Mouse (Mus musculus): ENCODE measurements at regions not wholly inside any gene's neighbourhood (a gene's known extent, or its start where the extent isn't known, plus 50 kb on each side); places are given as distances from the start of the nearest gene placed in this dataset.

GRCm38 (mm10) chr8:30940901-30941300 is 2487.6 kb upstream of the 5930422O12Rik start:
- no peaks in the 10 kb centered on the region for H3K4me1 ChIP-seq (replicated peaks; ENCODE audit: control insufficient read depth, insufficient read depth)
- no peaks in the 10 kb centered on the region for H3K27me3 ChIP-seq (ENCODE audit: control insufficient read depth, insufficient read depth, low read length)
- no peak overlapping the region for H3K4me2 ChIP-seq (replicated peaks; ENCODE audit: low read depth)
- DNase-seq (ENCODE audit: low spot score): no peak
- H3K36me3 ChIP-seq (ENCODE audit: control insufficient read depth, insufficient read depth, low read length): no peaks in the 10 kb centered on the region
- WGBS: 35% methylated on average over 4 of the region's 4 CpGs
- no peak overlapping the region for H3K9ac ChIP-seq (ENCODE audit: low read length)
- no peak overlapping the region for H3K27ac ChIP-seq (replicated peaks)
- no peaks in the 10 kb centered on the region for H3K9me3 ChIP-seq (ENCODE audit: control insufficient read depth, low read length)
- no peak overlapping the region for H3K4me3 ChIP-seq (ENCODE audit: low read depth, low read length)
- no peak for ATAC-seq (ENCODE audit: low FRiP score, low TSS enrichment)
- TF ChIP-seq EP300 (optimal IDR thresholded peaks at IDR 0.05) (no peak), CTCF (IDR thresholded peaks at IDR 0.05; ENCODE audit: low read depth) (no peak)

GRCm38 (mm10) chr8:30941511-30942175 is 2486.9 kb upstream of the 5930422O12Rik start:
- H3K4me1 ChIP-seq (replicated peaks; ENCODE audit: control insufficient read depth, insufficient read depth): no peaks in the 10 kb centered on the region
- no peak overlapping the region for H3K4me2 ChIP-seq (replicated peaks; ENCODE audit: low read depth)
- H3K36me3 ChIP-seq (ENCODE audit: control insufficient read depth, insufficient read depth, low read length): no peaks in the 10 kb centered on the region
- no peak overlapping the region for H3K9ac ChIP-seq (ENCODE audit: low read length)
- 70% methylated on average over 11 of the region's 11 CpGs for WGBS
- ATAC-seq (ENCODE audit: low FRiP score, low TSS enrichment) (no peak), DNase-seq (ENCODE audit: low spot score) (no peak)
- H3K9me3 ChIP-seq (ENCODE audit: control insufficient read depth, low read length): no peaks in the 10 kb centered on the region
- H3K27me3 ChIP-seq (ENCODE audit: control insufficient read depth, insufficient read depth, low read length): no peaks in the 10 kb centered on the region
- TF ChIP-seq EP300 (optimal IDR thresholded peaks at IDR 0.05): no peak
- no peak for TF ChIP-seq CTCF (IDR thresholded peaks at IDR 0.05; ENCODE audit: low read depth)
- H3K27ac ChIP-seq (replicated peaks): no peak overlapping the region
- H3K4me3 ChIP-seq (ENCODE audit: low read depth, low read length): no peak overlapping the region

DNA sequence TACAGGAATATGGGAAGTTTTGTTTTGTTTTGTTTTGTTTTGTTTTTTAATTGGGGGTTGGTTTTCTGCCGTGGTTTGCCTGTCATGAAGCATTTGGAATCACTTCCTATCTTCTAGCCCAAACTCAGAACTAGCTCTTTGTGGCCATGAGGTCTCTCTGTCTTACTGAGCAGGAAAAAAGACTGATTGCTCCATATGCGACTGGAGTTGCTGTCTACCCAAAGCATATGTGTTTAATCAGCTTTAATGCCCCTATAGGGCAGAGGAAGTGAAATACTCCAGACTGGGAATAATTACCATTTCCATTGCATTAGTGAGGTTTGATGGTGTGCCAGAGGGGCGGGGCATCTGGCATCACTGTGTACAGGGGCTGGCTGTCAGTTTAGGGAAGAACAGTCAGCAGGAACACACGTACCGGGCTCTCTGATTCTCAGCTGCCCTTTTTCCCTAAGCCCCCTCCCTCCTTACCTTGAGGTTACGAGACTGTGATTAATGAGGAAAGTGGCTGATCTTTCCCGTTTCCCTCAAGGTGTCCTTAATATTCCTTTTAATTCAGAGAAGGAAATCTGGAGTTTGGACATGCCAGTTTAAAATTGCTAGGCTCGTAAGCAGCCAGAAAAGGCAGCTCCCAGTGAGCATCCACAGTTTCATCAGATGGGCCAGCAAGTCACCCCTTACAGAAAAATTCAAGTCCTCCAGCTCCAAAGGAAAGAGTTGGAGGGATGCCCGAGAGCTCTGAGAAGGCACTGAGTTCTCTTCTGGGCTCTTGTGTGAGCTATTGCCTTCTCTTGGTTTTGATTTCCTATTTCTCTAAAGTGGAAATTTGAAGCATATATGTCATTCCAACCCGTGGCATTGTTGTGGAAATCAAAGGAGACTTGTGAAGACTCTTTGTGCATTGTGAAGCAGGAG is 2482.1 kb upstream of the 5930422O12Rik start:
- ATAC-seq (ENCODE audit: low FRiP score, low TSS enrichment) (no peak), DNase-seq (ENCODE audit: low spot score) (no peak)
- H3K27ac ChIP-seq (replicated peaks): no peak overlapping the region
- no peaks in the 10 kb centered on the region for H3K9me3 ChIP-seq (ENCODE audit: control insufficient read depth, low read length)
- H3K4me3 ChIP-seq (ENCODE audit: low read depth, low read length): no peak overlapping the region
- H3K27me3 ChIP-seq (ENCODE audit: control insufficient read depth, insufficient read depth, low read length): no peaks in the 10 kb centered on the region
- H3K9ac ChIP-seq (ENCODE audit: low read length): no peak overlapping the region
- H3K4me2 ChIP-seq (replicated peaks; ENCODE audit: low read depth): no peak overlapping the region
- no peak for TF ChIP-seq EP300 (optimal IDR thresholded peaks at IDR 0.05)
- no peak for TF ChIP-seq CTCF (IDR thresholded peaks at IDR 0.05; ENCODE audit: low read depth)
- no peaks in the 10 kb centered on the region for H3K36me3 ChIP-seq (ENCODE audit: control insufficient read depth, insufficient read depth, low read length)
- 60% methylated on average over 10 of the region's 10 CpGs for WGBS
- H3K4me1 ChIP-seq (replicated peaks; ENCODE audit: control insufficient read depth, insufficient read depth): no peaks in the 10 kb centered on the region

GRCm38 (mm10) chr8:30952818-30953217 is 2475.7 kb upstream of the 5930422O12Rik start:
- no peaks in the 10 kb centered on the region for H3K9me3 ChIP-seq (ENCODE audit: control insufficient read depth, low read length)
- no peak for ATAC-seq (ENCODE audit: low FRiP score, low TSS enrichment)
- no peak overlapping the region for H3K4me3 ChIP-seq (ENCODE audit: low read depth, low read length)
- TF ChIP-seq EP300 (optimal IDR thresholded peaks at IDR 0.05) (no peak), CTCF (IDR thresholded peaks at IDR 0.05; ENCODE audit: low read depth) (no peak)
- H3K4me1 ChIP-seq (replicated peaks; ENCODE audit: control insufficient read depth, insufficient read depth): no peaks in the 10 kb centered on the region
- H3K9ac ChIP-seq (ENCODE audit: low read length): no peak overlapping the region
- no peaks in the 10 kb centered on the region for H3K36me3 ChIP-seq (ENCODE audit: control insufficient read depth, insufficient read depth, low read length)
- no peak for DNase-seq (ENCODE audit: low spot score)
- no peaks in the 10 kb centered on the region for H3K27me3 ChIP-seq (ENCODE audit: control insufficient read depth, insufficient read depth, low read length)
- no peak overlapping the region for H3K4me2 ChIP-seq (replicated peaks; ENCODE audit: low read depth)
- H3K27ac ChIP-seq (replicated peaks): no peak overlapping the region

DNA sequence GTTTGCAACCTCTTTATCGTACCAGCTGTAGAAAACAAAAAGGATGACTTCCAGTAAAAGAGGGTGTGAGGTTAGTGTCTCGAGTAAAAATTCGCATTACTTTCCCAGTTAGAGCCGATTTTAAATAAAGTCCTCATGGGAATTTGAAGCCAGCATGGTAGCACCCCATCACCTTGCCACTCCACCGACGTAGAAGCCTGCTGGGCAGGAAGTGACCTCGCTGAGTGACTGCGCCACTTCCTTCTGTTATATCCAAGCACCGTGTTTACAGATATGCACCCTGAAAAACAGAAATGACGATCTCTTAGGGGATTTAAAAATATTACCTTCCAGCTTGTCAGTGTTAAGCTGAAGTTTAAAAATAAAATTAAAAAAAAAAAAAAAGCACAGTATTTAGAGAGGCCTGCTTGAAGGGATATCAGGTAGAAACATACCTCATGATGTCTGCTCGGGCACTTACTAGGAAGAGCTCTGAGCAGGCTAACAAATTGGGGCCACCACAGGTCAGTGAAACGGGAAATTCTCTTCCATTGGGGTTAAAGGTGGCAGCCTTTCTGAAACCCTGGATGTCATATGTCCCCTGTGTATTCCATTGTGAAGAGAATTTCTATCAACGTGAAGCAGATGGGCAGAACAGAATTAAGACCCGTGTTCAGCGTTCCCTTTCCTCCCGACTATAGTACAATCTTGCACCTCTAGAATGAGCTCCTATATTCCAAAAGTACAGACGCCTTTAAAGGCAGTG is 2468.9 kb upstream of the 5930422O12Rik start:
- no peaks in the 10 kb centered on the region for H3K4me1 ChIP-seq (replicated peaks; ENCODE audit: control insufficient read depth, insufficient read depth)
- ATAC-seq (ENCODE audit: low FRiP score, low TSS enrichment) (no peak), DNase-seq (ENCODE audit: low spot score) (no peak)
- 44% methylated on average over 17 of the region's 17 CpGs for WGBS
- H3K27me3 ChIP-seq (ENCODE audit: control insufficient read depth, insufficient read depth, low read length): no peaks in the 10 kb centered on the region
- H3K36me3 ChIP-seq (ENCODE audit: control insufficient read depth, insufficient read depth, low read length): no peaks in the 10 kb centered on the region
- TF ChIP-seq EP300 (optimal IDR thresholded peaks at IDR 0.05): no peak
- TF ChIP-seq CTCF (IDR thresholded peaks at IDR 0.05; ENCODE audit: low read depth): no peak
- no peak overlapping the region for H3K9ac ChIP-seq (ENCODE audit: low read length)
- peak overlapping the region; percentile 36; the same call in 1 of the 2 replicates for H3K4me2 ChIP-seq (replicated peaks; ENCODE audit: low read depth)
- H3K4me3 ChIP-seq (ENCODE audit: low read depth, low read length): peak overlapping the region; percentile 13; the same call in 1 of the 2 replicates
- no peaks in the 10 kb centered on the region for H3K9me3 ChIP-seq (ENCODE audit: control insufficient read depth, low read length)
- no peak overlapping the region for H3K27ac ChIP-seq (replicated peaks)

All from stomach, postnatal 0 days (tissue).